8 mouse cellular contexts compared by ENCODE assay signal in genomic region chr8:120488636-120489131, GRCm38 (mm10).
DNase-seq lines count a peak whose midpoint lies in the region; ATAC-seq lines count a peak whose summit lies in the region.

No protein-coding gene starts in this region.

- no peaks in the 10 kb centered on the region for H3K27me3 ChIP-seq in heart, embryonic 14.5 days (ENCODE audit: control insufficient read depth, insufficient read depth, low read length)
- no peaks in the 10 kb centered on the region for H3K27me3 ChIP-seq in forebrain, embryonic 14.5 days (replicated peaks; ENCODE audit: control insufficient read depth, insufficient read depth, low read length)
- H3K27me3 ChIP-seq in midbrain, embryonic 16.5 days (ENCODE audit: control insufficient read depth, insufficient read depth, low read depth, low read length): no peaks in the 10 kb centered on the region

- peak overlapping the region; percentile 96 for H3K4me2 ChIP-seq in heart, embryonic 14.5 days (ENCODE audit: low read length)
- peak overlapping the region; percentile 90 for H3K4me2 ChIP-seq in forebrain, embryonic 14.5 days (ENCODE audit: low read length)
- peak overlapping the region; percentile 89 for H3K4me2 ChIP-seq in midbrain, embryonic 16.5 days (ENCODE audit: low read length)

- under 1% methylated on average over 24 of the region's 25 CpGs for WGBS in heart, embryonic 14.5 days
- WGBS in forebrain, embryonic 14.5 days: 0% methylated on average over 25 of the region's 25 CpGs
- WGBS in midbrain, embryonic 16.5 days: under 1% methylated on average over 25 of the region's 25 CpGs

- no peaks in the 10 kb centered on the region for H3K36me3 ChIP-seq in heart, embryonic 14.5 days (ENCODE audit: control insufficient read depth, insufficient read depth, low read length)
- no peaks in the 10 kb centered on the region for H3K36me3 ChIP-seq in forebrain, embryonic 14.5 days (ENCODE audit: control insufficient read depth, insufficient read depth, low read length)
- no peaks in the 10 kb centered on the region for H3K36me3 ChIP-seq in midbrain, embryonic 16.5 days (ENCODE audit: control insufficient read depth, insufficient read depth, low read length)

- no peak for DNase-seq in heart, adult 9 months (ENCODE audit: low spot score in 2 of 2)
- peak; percentile 43 for DNase-seq in adipocyte (ENCODE audit: low spot score)
- no peak for DNase-seq in forebrain, embryonic 14.5 days (ENCODE audit: low spot score)
- DNase-seq in kidney, postnatal 36 days: peak; percentile 63 to 73
- no peak for DNase-seq in right cerebral cortex, postnatal 36 days (ENCODE audit: low spot score in 2 of 2)
- no peak for DNase-seq in layer of hippocampus, adult 18-20 months (ENCODE audit: low spot score in 2 of 2)

- no peak for ATAC-seq in heart, embryonic 14.5 days (ENCODE audit: insufficient number of reproducible peaks, insufficient read depth, low FRiP score, low read depth)
- no peak for ATAC-seq in forebrain, embryonic 14.5 days
- no peak for ATAC-seq in midbrain, embryonic 16.5 days

- H3K9me3 ChIP-seq in heart, embryonic 14.5 days (ENCODE audit: control insufficient read depth, low read length): no peaks in the 10 kb centered on the region
- H3K9me3 ChIP-seq in forebrain, embryonic 14.5 days (replicated peaks; ENCODE audit: control insufficient read depth, low read length): no peaks in the 10 kb centered on the region
- H3K9me3 ChIP-seq in midbrain, embryonic 16.5 days (replicated peaks; ENCODE audit: control insufficient read depth, low read length, poor library complexity, severe bottlenecking): no peaks in the 10 kb centered on the region

- peak overlapping the region; percentile 85 to 93 for H3K4me3 ChIP-seq in heart, embryonic 14.5 days (ENCODE audit: control insufficient read depth in 1 of 2, insufficient read depth in 1 of 2, low read depth in 1 of 2, low read length in 2 of 2)
- peak overlapping the region; percentile 95 for H3K4me3 ChIP-seq in forebrain, embryonic 14.5 days (ENCODE audit: low read depth, low read length)
- H3K4me3 ChIP-seq in midbrain, embryonic 16.5 days (ENCODE audit: low read depth, low read length): peak overlapping the region; percentile 76

- H3K27ac ChIP-seq in heart, embryonic 14.5 days (replicated peaks in 1 of 2; ENCODE audit: control insufficient read depth in 1 of 2, insufficient read depth in 1 of 2, low read depth in 2 of 2, low read length in 2 of 2): peak overlapping the region; percentile 71 to 97
- peak overlapping the region; percentile 100 for H3K27ac ChIP-seq in forebrain, embryonic 14.5 days (ENCODE audit: low read depth, low read length)
- peak overlapping the region; percentile 99 for H3K27ac ChIP-seq in midbrain, embryonic 16.5 days (ENCODE audit: low read length)

- H3K4me1 ChIP-seq in heart, embryonic 14.5 days (ENCODE audit: control insufficient read depth in 2 of 2, insufficient read depth in 2 of 2, low read length in 2 of 2): peaks cover 60 to 73% of the 10 kb centered on the region in 2 experiments
- peaks cover 61% of the 10 kb centered on the region for H3K4me1 ChIP-seq in forebrain, embryonic 14.5 days (ENCODE audit: control insufficient read depth, insufficient read depth, low read length)
- peaks cover 63% of the 10 kb centered on the region for H3K4me1 ChIP-seq in midbrain, embryonic 16.5 days (ENCODE audit: control insufficient read depth, insufficient read depth, low read length)

- H3K9ac ChIP-seq in heart, embryonic 14.5 days (ENCODE audit: low read length): peak overlapping the region; percentile 93
- H3K9ac ChIP-seq in forebrain, embryonic 14.5 days (ENCODE audit: low read length): peak overlapping the region; percentile 97
- H3K9ac ChIP-seq in midbrain, embryonic 16.5 days (ENCODE audit: low read depth, low read length): peak overlapping the region; percentile 94

Comparison
In these comparisons a context has a peak if more than half of its experiments do, and no peak if none do; other contexts are left out.
1. DNase-seq: peak in adipocyte (single experiment) and kidney, postnatal 36 days (2 of 2); none in heart, adult 9 months (0 of 2), forebrain, embryonic 14.5 days (single experiment), right cerebral cortex, postnatal 36 days (0 of 2) and layer of hippocampus, adult 18-20 months (0 of 2).
2. Peak in every context shown above with its lines, with median percentiles within 50 percentile points of each other: H3K27ac ChIP-seq, H3K4me2 ChIP-seq, H3K4me3 ChIP-seq and H3K9ac ChIP-seq.